Mouse (Mus musculus) T-cell, adult 66 days (primary cell): ENCODE data around the gene Rchy1. TPM values are rescaled to one million over a fixed set of nuclear protein-coding genes. Genes with fewer than 3 reads are reported as not detected.

Source experiments
- total RNA-seq, 2 experiments: library from RNA; stranded (reverse); gene quantifications; 3 replicates in 1 of 2; 4 replicates in 1 of 2; pipeline ENCODE4 v1.2.4; 2023

The Rchy1 gene
- total RNA-seq = 10 to 100 TPM; 91.1 to 92.5 TPM

DNA sequence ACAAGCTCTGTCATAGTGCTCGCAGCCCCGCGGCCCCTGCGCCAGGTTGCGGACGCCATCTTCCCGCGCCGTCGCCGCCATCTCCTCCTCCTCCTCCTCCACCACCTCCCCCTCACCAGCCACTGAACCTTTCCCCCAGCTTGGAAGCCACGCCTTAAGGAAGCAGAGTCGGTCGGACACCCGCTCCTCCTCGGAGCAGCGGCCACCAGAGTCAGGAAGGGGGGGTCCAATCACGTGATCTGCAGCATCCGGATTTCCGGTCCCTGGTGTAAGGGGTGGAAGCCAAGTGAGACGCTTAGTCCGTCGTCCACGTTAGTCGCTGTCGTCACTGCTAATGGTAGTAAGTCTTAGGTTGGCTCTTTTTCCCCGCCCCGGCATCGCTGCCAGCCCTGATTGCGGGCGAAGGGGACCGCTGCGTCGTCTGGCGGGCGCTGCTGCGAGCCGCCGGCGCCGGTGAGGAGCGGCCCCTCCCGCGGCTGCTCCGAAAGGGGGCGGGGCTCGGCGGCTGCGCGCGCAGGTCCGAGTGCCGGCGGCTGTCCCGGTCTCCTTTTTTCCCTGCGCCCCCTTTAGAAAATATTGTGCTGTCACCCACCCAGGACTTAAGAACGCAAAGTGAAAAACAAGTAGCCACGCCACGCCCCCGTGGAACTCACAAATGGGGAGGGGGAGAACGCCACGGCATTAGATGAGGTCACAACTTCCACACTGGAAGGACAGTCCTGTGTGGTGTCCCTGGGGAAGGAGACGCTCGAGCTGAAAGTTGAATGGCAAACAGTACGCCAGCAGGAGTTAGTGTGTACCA lies at the start of gene Rchy1:
Gene Rchy1 (minus strand): TSS at position 430 of the 802 bp plus-strand sequence.

DNA sequence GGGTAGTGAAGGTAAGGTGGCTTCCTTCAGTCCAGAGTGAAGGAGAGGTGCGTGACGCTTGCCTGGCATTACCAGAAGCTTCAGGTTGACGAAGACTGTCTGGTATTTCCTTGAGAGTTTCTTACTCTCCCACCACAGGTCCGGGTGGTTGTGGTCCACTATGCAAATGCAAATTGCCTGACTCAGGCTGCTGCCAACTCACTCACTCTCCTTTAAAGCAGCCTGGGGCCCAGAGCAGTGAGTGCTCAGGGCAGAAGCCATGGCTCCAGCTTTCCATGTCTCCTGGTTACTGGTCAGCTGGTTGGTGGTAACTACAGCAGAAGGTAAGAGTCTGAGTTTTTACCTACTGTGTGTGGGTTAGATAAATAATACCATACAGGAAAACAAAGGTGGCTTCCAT lies 24.4 kb upstream of the Rchy1 start, which contains the start of gene Odaph:
Gene Odaph (plus strand): TSS at position 240 of the 400 bp plus-strand sequence.

Other genes starting within 250 kb of the Rchy1 start
- not detected for gene Odaph, start 24.4 kb upstream of the Rchy1 start, total RNA-seq
- gene Cdkl2, start 80.8 kb upstream of the Rchy1 start, total RNA-seq = 1 to 10 TPM; 3.5 TPM
- 100 to 1,000 TPM; 126 to 129 TPM for gene G3bp2, start 120.7 kb upstream of the Rchy1 start, total RNA-seq
- 10 to 100 TPM; 62.4 to 63.9 TPM for gene Uso1, start 174.9 kb upstream of the Rchy1 start, total RNA-seq